Mouse (Mus musculus) urinary bladder, postnatal 36 days (tissue): ENCODE results near the gene Klhl23.
"Not testable (repeated sequence)": the region's sequence is repeated elsewhere in the genome, so short reads cannot be mapped to it uniquely, and the experiment has no call there.

Source experiments
- DNase-seq, 2 experiments: peaks; one replicate each; pipeline ENCODE4 v3.0.0; 2022; ENCODE audit warnings: low spot score in 2 of 2, mixed read lengths in 1 of 2

Klhl23 gene

GRCm38 (mm10) chr2:69821711-69822110 is at the start of gene Klhl23:
TSS of gene Klhl23 (plus strand) at chr2:69821944.
- DNase-seq = no peak

GRCm38 (mm10) chr2:69773331-69773730 is 48.4 kb upstream of the Klhl23 start:
- no peak for DNase-seq

- DNase-seq = no peak
Measured at GRCm38 (mm10) chr2:69777985-69778835, 43.5 kb upstream of the Klhl23 start.

- DNase-seq = no peak
Measured at GRCm38 (mm10) chr2:69778836-69779177, 42.9 kb upstream of the Klhl23 start.

- no peak for DNase-seq
Measured at GRCm38 (mm10) chr2:69788974-69789373, 32.8 kb upstream of the Klhl23 start.

GRCm38 (mm10) chr2:69789429-69790069 is 32.2 kb upstream of the Klhl23 start, which contains the start of the genes Ccdc173 and Phospho2:
TSS of gene Ccdc173 (minus strand) at chr2:69789575.
TSS of gene Phospho2 (plus strand) at chr2:69789623.
- DNase-seq = peak; percentile 96 to 98

- DNase-seq = peak; percentile 83 to 87
Measured at GRCm38 (mm10) chr2:69790285-69790684, 31.5 kb upstream of the Klhl23 start.

- no peak for DNase-seq
Measured at GRCm38 (mm10) chr2:69790722-69791121, 31.0 kb upstream of the Klhl23 start.

- peak; percentile 62 to 76 for DNase-seq
Measured at GRCm38 (mm10) chr2:69802911-69803312, 18.8 kb upstream of the Klhl23 start.

GRCm38 (mm10) chr2:69803756-69804155 is 18.0 kb upstream of the Klhl23 start:
- no peak for DNase-seq

GRCm38 (mm10) chr2:69804663-69805062 is 17.1 kb upstream of the Klhl23 start:
- DNase-seq = not testable (repeated sequence)

GRCm38 (mm10) chr2:69810169-69810568 is 11.6 kb upstream of the Klhl23 start:
- no peak for DNase-seq

- not testable (repeated sequence) for DNase-seq
Measured at GRCm38 (mm10) chr2:69811349-69811748, 10.4 kb upstream of the Klhl23 start.

GRCm38 (mm10) chr2:69816575-69816974 is 5.2 kb upstream of the Klhl23 start:
- DNase-seq = no peak

- no peak for DNase-seq
Measured at GRCm38 (mm10) chr2:69818350-69819085, 3.2 kb upstream of the Klhl23 start.

GRCm38 (mm10) chr2:69820201-69820600 is 1.5 kb upstream of the Klhl23 start:
- DNase-seq = no peak

- peak; percentile 21 to 41 for DNase-seq
Measured at GRCm38 (mm10) chr2:69822361-69823128, 801 bp downstream of the Klhl23 start.

GRCm38 (mm10) chr2:69823129-69823677 is 1.5 kb downstream of the Klhl23 start:
- peak in 1 of 2 experiments; percentile 15 for DNase-seq

GRCm38 (mm10) chr2:69825898-69826297 is 4.2 kb downstream of the Klhl23 start:
- DNase-seq = no peak

- DNase-seq = no peak
Measured at GRCm38 (mm10) chr2:69826380-69826779, 4.6 kb downstream of the Klhl23 start.

- no peak for DNase-seq
Measured at GRCm38 (mm10) chr2:69828031-69828430, 6.3 kb downstream of the Klhl23 start.
